Mouse (Mus musculus) common myeloid progenitor, adult 5-6 weeks (primary cell): ENCODE data around the gene Aste1. TPM values are rescaled to one million over a fixed set of nuclear protein-coding genes. Genes with fewer than 3 reads are reported as not detected.

Experiments used
- ATAC-seq: replicated peaks from 2 replicates; pipeline ENCODE4 v1.8.0; 2016; ENCODE audit warnings: low read depth, mild to moderate bottlenecking, moderate TSS enrichment, inconsistent platforms; ENCODE audit not compliant: poor library complexity, severe bottlenecking
- total RNA-seq: library from RNA; stranded (forward); fragments of 200-1000, 187-1606 nt; gene quantifications from 2 replicates; pipeline ENCODE4 v1.2.3, GENCODE M21; 2017

Aste1 gene
- 24.7 and 27.5 TPM in 2 replicates for total RNA-seq

- peak; percentile 99 for ATAC-seq
These were observed at the start of gene Aste1, which contains the start of gene Nek11 for GRCm38 (mm10) chr9:105395218-105395627. Gene Aste1 (plus strand): TSS chr9:105395392. Gene Nek11 (minus strand): TSS chr9:105395524.

GRCm38 (mm10) chr9:105348242-105349031, 46.8 kb upstream of the Aste1 start:
- no peak for ATAC-seq

DNA sequence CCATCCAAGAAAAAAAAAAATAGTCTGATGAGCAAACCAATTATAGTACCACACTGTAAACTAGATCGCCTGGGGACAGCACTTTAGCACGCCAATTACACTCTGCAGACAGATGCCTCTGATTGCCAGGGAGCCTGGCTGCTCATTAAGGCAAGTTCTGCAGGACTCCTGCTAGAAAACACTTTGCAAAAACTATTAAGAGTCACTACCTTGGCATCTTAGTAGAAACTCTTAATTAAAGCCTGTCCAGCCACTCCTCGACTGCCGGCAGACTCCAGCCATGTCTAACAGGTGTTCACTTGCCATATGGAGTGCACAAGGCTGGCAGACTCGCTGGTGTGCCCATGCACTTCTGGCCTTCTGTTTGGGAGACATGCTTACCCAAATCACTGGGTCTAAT, 46.2 kb upstream of the Aste1 start:
- ATAC-seq: no peak

DNA sequence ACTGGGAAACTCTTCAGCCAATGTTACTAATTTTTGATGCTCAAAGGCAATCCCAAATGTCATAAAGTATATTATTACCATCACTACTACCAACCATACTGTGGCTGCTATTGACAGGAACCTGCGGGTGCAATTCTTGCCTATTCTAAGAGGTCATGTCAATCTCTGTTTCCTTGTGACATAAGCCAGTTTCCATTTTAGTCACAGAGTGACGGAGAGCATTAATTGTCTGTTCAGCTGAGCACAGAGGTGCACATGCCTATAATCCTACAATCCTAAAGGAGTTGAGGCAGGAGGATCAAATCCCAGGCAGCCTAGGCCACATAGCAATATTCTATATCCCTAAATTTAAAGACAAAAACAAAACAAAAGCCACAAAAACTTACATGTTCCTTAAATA, 33.0 kb upstream of the Aste1 start:
- no peak for ATAC-seq

- ATAC-seq: no peak
These were observed 31.5 kb upstream of the Aste1 start for GRCm38 (mm10) chr9:105363520-105364231.

GRCm38 (mm10) chr9:105366199-105366598, 29.0 kb upstream of the Aste1 start:
- ATAC-seq: no peak

DNA sequence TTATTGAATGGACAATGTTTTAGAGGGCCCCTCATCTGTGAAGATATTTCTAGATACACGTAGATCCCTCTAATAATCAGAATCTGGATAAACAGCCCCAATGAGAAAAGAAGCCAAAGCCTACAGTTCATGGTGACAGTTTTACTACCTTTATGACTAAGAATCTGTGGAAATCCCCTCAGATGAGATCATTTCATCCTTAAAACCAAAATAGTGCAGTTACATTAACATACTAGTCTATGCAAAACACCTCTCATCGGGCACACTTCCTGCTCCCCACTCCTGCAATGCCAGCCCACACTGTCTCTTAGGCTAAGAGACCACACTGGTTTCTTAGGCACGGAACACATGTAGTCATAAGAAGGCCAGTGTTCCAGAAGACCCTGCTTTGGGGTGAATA, 26.6 kb upstream of the Aste1 start:
- ATAC-seq: no peak

- ATAC-seq: no peak
These were observed 20.8 kb upstream of the Aste1 start for GRCm38 (mm10) chr9:105374361-105374760.

DNA sequence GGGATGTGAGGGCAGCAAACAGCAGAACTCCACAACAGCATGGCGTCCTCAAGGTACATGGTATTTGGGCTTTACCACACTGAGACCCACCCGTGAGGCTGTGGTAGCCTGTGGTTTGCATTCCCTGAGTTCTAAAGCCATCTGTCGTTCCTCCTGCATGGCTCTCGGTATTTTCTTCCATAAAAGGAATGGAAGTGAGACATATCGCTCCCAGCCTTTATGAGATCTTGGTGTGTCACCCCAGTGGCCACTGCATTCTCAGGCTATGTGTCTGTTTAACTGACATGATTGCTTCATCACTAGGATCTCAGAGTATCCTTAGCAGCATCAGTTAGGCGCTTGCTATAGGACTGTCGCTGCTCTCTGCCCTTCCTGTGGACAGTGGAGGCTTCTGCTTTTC, 18.8 kb upstream of the Aste1 start:
- no peak for ATAC-seq

DNA sequence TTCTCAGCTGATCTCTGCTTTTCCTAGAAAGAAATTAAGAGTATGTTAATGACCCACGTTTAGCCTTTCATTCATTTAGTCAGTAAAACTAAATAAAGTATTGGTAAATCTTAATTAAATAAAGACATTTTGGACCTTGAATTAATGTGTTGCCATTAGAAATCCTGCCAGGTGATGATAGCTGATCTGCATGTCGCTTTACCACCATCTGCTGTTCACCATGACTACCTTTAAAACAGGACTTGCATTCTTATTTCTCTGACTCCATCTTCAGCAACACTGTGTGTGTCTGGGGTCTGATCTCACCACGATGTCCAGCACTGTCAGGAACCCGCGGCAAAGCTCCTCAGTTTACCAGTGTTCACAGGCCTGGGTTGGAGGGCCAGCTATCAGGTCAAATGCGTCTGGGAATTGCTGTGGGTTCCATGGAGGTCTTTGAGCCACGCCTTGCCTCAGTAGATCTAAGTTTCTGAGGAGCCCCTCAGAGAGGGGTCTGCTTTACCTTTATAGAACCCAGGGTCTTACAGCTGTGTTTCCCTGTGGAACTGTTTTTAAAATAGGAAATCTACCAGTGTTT, 18.1 kb upstream of the Aste1 start:
- no peak for ATAC-seq

- no peak for ATAC-seq
These were observed 17.6 kb upstream of the Aste1 start for GRCm38 (mm10) chr9:105377622-105378021.

GRCm38 (mm10) chr9:105379533-105380145, 15.6 kb upstream of the Aste1 start:
- no peak for ATAC-seq

GRCm38 (mm10) chr9:105387403-105387802, 7.8 kb upstream of the Aste1 start:
- no peak for ATAC-seq

GRCm38 (mm10) chr9:105389289-105389688, 5.9 kb upstream of the Aste1 start:
- peak; percentile 75 for ATAC-seq

DNA sequence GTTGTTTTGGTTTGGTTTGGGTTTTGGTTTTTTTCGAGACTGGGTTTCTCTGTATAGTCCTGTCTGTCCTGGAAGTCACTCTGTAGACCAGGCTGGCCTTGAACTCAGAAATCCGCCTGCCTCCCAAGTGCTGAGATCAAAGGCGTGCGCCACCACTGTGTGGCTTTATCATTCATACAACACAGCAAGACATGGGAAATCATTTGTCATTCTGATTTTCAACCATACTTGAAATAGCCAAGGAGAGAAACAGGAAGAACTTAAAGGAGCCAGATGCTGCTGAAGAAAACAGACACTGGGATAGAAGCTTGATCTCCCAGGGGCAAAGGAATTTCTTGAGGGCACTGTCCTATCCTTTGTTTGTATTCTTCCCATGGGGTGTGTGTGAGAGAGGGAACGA, 4.6 kb upstream of the Aste1 start:
- no peak for ATAC-seq

DNA sequence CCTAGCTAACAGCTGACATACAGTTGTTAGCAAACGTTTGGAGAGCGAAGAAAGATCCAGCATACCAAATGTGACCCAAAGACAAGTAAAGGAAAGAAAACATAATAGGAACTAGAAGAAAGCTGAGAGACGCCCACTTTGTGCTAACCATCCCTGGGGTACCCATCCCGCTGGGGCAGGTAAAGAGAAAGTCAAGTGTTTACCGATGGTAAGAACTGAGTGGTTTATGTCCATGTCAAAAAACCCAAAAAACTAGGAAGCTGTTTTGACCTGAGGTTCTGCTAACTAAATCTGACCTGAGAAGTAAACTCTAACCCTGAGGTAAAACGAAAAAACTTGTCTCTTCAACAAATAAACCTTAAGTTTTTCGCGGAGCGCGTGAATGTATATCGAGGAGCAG, 472 bp upstream of the Aste1 start:
- no peak for ATAC-seq

DNA sequence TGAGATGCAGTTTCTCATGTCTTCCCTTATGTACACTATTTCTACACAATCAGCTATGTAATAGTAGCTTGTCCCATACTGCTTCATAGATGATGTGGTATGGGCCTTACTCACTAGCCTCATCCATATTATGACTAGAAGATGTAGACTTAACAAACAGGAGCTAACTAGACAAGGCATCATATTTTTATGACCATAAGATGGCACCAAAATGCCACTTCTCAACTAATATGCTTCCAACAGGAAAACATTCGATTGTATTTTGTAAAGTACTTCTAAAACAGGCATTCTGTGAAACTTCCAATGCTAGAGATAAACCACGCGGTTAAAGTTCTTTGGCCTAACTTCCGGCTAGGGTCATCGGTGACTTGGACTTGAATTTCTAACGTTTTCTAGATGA, 13.4 kb downstream of the Aste1 start:
- no peak for ATAC-seq

GRCm38 (mm10) chr9:105459032-105459431, 63.8 kb downstream of the Aste1 start:
- ATAC-seq: no peak

GRCm38 (mm10) chr9:105461496-105461895, 66.3 kb downstream of the Aste1 start:
- ATAC-seq: no peak
